Mouse (Mus musculus) hindbrain, postnatal 0 days (tissue): ENCODE results near the gene Phgr1. TPM values are rescaled to one million over a fixed set of nuclear protein-coding genes. Genes with fewer than 3 reads are reported as not detected.
A peak's percentile ranks its signal among the peaks of the same experiment; 100 is the strongest.

Experiments used
- ATAC-seq: fragments of 200-750 bp; cut with Nextera tagmentation; 2 replicates; pipeline ENCODE4 v1.8.0; 2017; ENCODE audit warnings: mild to moderate bottlenecking, moderate TSS enrichment, moderate library complexity
- DNase-seq: peaks from one replicate; pipeline ENCODE4 v3.0.0-alpha.2; 2015; ENCODE audit warnings: low spot score
- H3K27ac ChIP-seq: fragments of 300-500 bp; sonication (generic); 2 replicates; pipeline ENCODE4 v1.5.1; 2014; ENCODE audit warnings: mild to moderate bottlenecking
- H3K27me3 ChIP-seq: fragments of 300-500 bp; sonication (generic); 2 replicates; pipeline ENCODE4 v1.6.1; 2014; ENCODE audit warnings: low read length, mixed read lengths; ENCODE audit not compliant: insufficient read depth
- H3K36me3 ChIP-seq: fragments of 300-500 bp; sonication (generic); 2 replicates; pipeline ENCODE4 v1.6.1; 2014; ENCODE audit warnings: low read length, mixed read lengths; ENCODE audit not compliant: insufficient read depth
- H3K4me1 ChIP-seq: fragments of 300-500 bp; sonication (generic); 2 replicates; pipeline ENCODE4 v1.6.1; 2014; ENCODE audit warnings: antibody characterized with exemption, low read length, mixed read lengths; ENCODE audit not compliant: insufficient read depth
- H3K4me2 ChIP-seq: fragments of 300-500 bp; sonication (generic); 2 replicates; pipeline ENCODE4 v1.6.1; 2014; ENCODE audit warnings: low read depth, mild to moderate bottlenecking, low read length, moderate library complexity, mixed read lengths
- H3K4me3 ChIP-seq: fragments of 300-500 bp; sonication (generic); 2 replicates; pipeline ENCODE4 v1.5.1; 2014; ENCODE audit warnings: low read length
- H3K9ac ChIP-seq: fragments of 300-500 bp; sonication (generic); replicated peaks from 2 replicates; pipeline ENCODE4 v1.6.1; 2014; ENCODE audit warnings: mild to moderate bottlenecking, low read length, moderate library complexity, mixed read lengths
- H3K9me3 ChIP-seq: fragments of 300-500 bp; sonication (generic); 2 replicates; pipeline ENCODE4 v1.6.1; 2016; ENCODE audit warnings: low read length, mixed read lengths
- CTCF ChIP-seq: IDR thresholded peaks from 2 replicates; pipeline ENCODE4 v1.5.1; 2016; ENCODE audit warnings: antibody characterized with exemption, control low read depth, low read depth
- WGBS: fragments of 180-500 bp; shearing (Covaris S2); extraction: QIAGEN DNeasy Blood & Tissue Kit; methylation state at CpG from one replicate; pipeline ENCODE4 v1.1.7; 2014; 5-methylcytosine and 5-hydroxymethylcytosine counted together
- polyA plus RNA-seq: library from polyadenylated mRNA; unstranded; fragments of >200 nt; fragmentation: Nextera tagmentation; extraction: Ambion mirVana; gene quantifications from 2 replicates; pipeline ENCODE4 v1.2.1, GENCODE M21; 2015
- total RNA-seq: library from RNA; depleted of rRNA; stranded (reverse); fragments of >200 nt; gene quantifications from 2 replicates; pipeline ENCODE4 v1.2.3, GENCODE M21; 2014

Phgr1 gene
- total and polyA plus RNA-seq, 2 experiments from 2014 or later: not detected

DNA sequence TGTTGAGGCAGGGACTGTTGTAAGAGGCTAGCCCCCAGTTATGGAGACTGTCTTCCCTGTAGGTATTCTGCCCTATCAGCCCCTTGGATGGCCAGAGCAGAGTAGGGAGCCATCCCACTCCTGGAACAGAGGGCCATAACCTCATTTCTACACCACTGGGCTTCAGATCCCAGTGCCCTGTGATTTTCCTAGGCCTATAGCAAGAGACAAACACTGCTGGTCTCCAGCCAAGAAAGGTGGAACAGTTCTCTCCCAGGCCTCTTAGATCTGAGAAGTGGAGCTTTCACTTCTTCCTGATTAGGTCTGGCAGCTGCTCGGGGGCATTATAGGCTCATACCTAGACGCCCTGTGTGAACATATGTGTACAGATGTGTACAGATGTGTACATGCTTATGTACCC is 3.7 kb downstream of the Phgr1 start:
- Histone ChIP-seq H3K9ac (no peak overlapping the region), H3K36me3 (no peaks in the 10 kb centered on the region), H3K27ac (peak overlapping the region; percentile 62), H3K4me1 (0 out of 2 replicates have a peak, but pooled peaks cover 9% of the 10 kb centered on the region), H3K27me3 (no peaks in the 10 kb centered on the region), H3K4me2 (no peak overlapping the region), H3K4me3 (no peak overlapping the region), H3K9me3 (no peaks in the 10 kb centered on the region)
- 66% methylated on average over 2 of the region's 2 CpGs for WGBS
- ATAC-seq (no peak), DNase-seq (no peak)
- TF ChIP-seq CTCF: no peak

DNA sequence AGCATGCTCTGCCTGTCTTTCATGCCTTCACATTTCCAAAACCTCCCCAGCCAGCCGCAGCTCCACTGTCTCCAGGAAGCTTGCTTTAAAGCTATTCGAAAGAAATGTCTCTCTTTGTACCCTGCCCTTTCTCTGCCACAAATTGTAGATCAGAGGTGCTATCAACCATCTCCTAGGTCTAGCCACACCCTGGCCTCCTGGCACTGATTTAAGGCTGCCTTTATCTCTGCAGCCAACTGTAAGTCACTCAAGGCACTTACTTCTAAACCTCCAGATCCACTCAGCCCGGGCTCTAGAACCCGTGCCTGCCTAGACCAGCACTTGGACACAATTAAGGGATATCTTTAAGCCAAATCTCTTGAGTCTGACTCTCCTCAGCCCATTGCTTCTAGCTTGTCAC is 5.8 kb downstream of the Phgr1 start:
- no peaks in the 10 kb centered on the region for H3K27me3 ChIP-seq
- 82% methylated on average over 4 of the region's 4 CpGs for WGBS
- no peak for TF ChIP-seq CTCF
- H3K4me3 ChIP-seq: no peak overlapping the region
- no peaks in the 10 kb centered on the region for H3K36me3 ChIP-seq
- 0 out of 2 replicates have a peak, but pooled peaks cover 9% of the 10 kb centered on the region for H3K4me1 ChIP-seq
- no peak overlapping the region for H3K9ac ChIP-seq
- H3K9me3 ChIP-seq: no peaks in the 10 kb centered on the region
- no peak overlapping the region for H3K27ac ChIP-seq
- no peak for DNase-seq
- no peak overlapping the region for H3K4me2 ChIP-seq
- no peak for ATAC-seq

DNA sequence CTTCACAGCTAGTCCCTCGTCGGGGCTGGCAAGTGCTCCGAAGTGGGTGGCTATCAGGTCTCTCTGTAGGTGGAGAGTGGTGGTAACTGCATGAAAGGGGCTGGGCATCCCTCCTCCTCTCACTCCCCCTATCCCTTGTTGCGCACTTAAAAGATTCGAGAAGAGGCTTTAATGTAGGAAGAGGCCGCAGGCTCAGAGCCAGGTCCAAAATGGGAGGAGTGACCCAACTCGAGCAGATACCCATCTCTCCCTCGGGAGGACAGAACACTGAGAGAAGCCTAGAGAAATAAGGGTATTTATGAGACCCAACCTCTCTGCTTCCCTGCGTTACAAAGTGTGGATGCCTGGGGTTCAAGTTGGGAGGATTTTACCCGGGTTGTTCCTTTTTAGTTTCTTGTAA is 6.5 kb downstream of the Phgr1 start:
- H3K4me1 ChIP-seq: 0 out of 2 replicates have a peak, but pooled peaks cover 9% of the 10 kb centered on the region
- DNase-seq (peak; percentile 33), ATAC-seq (peak; percentile 33)
- H3K27ac ChIP-seq: peak overlapping the region; percentile 80
- TF ChIP-seq CTCF: no peak
- H3K9me3 ChIP-seq: no peaks in the 10 kb centered on the region
- peak overlapping the region; percentile 62; the same call in 1 of the 2 replicates for H3K9ac ChIP-seq
- WGBS: 8% methylated on average over 10 of the region's 10 CpGs
- H3K36me3 ChIP-seq: no peaks in the 10 kb centered on the region
- H3K4me3 ChIP-seq: peak overlapping the region; percentile 44
- no peaks in the 10 kb centered on the region for H3K27me3 ChIP-seq
- peak overlapping the region; percentile 65 for H3K4me2 ChIP-seq

DNA sequence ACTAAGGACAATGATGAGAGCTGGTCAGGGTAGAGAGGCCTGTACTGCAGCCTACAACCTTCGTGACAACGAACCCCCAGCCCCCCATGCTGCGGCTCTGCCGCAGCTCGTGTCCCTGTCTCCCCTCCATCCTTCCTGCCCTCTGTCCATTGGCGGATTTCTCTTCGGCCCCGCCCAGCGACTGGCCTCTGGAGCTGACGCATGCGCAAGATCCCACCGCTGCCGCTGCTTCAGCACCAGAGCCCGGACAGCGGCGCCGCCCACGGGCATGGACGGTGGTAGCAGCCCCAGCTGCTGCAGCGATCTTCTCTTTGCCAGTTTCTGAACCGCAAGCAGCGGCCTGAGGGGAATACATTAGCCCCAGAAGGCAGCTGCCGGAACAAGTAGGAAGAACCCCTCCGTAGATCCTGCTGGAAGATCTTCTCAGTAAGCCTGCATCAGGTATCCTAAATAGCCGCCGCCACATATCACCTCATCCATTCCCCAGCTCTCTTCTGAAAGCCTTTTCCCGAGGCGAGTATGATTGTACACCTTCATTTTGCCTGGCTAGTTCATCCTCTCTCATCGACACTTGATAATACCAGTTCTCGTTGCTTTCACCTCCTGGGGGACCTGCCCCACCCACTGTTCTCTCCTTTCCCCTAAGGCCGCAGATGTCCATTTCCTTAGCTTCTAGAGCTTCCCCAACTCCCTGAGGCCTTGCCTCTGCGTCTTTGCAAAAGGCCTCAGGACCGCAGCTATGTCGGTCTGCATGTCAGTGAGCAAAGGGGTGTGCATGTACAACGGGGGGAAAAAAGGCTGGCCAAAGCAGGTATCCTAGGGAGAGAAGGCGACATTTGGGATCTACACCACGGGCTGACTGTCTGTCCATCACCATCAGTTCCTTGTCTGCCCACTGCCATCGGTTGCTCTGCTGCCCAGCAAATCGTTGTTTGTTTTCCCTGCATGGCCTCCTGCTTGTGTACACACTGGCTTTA is 7.2 kb downstream of the Phgr1 start, which contains the start of gene Disp2:
Disp2 (plus strand) TSS at position 216 of the 977 bp plus-strand sequence.
- Histone ChIP-seq H3K4me3 (peak within 1 kb of the TSS; percentile 44), H3K9ac (peak within 1 kb of the TSS; percentile 62), H3K9me3 (no peaks in the 10 kb centered on the region), H3K27ac (peak within 1 kb of the TSS; percentile 80), H3K4me1 (0 out of 2 replicates have a peak, but pooled peaks cover 9% of the 10 kb centered on the region), H3K4me2 (peak within 1 kb of the TSS; percentile 65), H3K27me3 (no peaks in the 10 kb centered on the region), H3K36me3 (no peaks in the 10 kb centered on the region)
- 9% methylated on average over 39 of the region's 39 CpGs for WGBS
- peak; percentile 98 for DNase-seq
- ATAC-seq: peak; percentile 93
- TF ChIP-seq CTCF: peak; percentile 68

DNA sequence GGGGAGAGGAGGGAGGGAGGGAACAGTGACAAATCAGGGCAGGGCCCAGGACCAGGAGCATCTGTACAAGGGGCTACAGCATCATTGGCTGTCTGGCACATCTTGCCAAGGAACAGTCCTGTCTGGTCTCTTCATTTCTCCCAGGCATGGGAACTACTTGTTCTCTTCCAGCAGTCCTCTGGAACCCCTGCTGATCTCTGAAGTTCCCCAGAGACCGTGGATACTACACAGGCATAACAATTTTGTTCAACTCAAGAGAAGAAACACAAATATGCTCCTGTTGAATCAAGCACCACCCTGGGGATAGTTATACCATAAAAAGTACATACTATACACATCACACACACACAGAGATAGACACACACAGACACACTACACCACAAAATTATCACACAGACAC is 8.5 kb downstream of the Phgr1 start:
- DNase-seq (no peak), ATAC-seq (no peak)
- peak overlapping the region; percentile 62; the same call in 1 of the 2 replicates for H3K9ac ChIP-seq
- no peak overlapping the region for H3K27ac ChIP-seq
- WGBS: 35% methylated on average over 1 of the region's 1 CpGs
- 0 out of 2 replicates have a peak, but pooled peaks cover 2% of the 10 kb centered on the region for H3K36me3 ChIP-seq
- H3K4me3 ChIP-seq: peak overlapping the region; percentile 44
- no peak for TF ChIP-seq CTCF
- no peaks in the 10 kb centered on the region for H3K27me3 ChIP-seq
- peak overlapping the region; percentile 65 for H3K4me2 ChIP-seq
- 0 out of 2 replicates have a peak, but pooled peaks cover 6% of the 10 kb centered on the region for H3K4me1 ChIP-seq
- no peaks in the 10 kb centered on the region for H3K9me3 ChIP-seq

DNA sequence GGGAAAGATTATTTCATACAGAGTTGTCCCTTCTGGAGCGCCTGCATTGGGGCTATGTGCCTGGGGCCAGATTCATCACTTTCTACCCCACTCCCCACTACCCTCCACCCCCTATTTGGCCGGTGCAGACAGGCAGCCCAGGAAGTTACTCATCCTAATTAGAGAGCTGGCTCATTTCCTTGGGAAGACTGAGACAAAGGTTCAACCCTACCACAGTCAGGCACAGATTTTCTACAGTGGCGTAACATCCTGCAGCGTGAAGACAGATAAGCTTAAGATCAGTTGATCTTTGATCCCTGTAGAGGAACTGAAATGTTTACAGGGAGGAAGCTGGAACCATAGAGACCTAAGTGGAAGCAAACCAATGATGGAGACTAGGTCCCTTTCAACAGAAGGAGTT is 9.7 kb downstream of the Phgr1 start:
- no peaks in the 10 kb centered on the region for H3K27me3 ChIP-seq
- ATAC-seq: no peak
- 76% methylated on average over 4 of the region's 4 CpGs for WGBS
- no peak for DNase-seq
- no peak overlapping the region for H3K4me2 ChIP-seq
- H3K4me3 ChIP-seq: no peak overlapping the region
- 0 out of 2 replicates have a peak, but pooled peaks cover 3% of the 10 kb centered on the region for H3K4me1 ChIP-seq
- no peaks in the 10 kb centered on the region for H3K9me3 ChIP-seq
- no peak for TF ChIP-seq CTCF
- no peak overlapping the region for H3K27ac ChIP-seq
- H3K9ac ChIP-seq: no peak overlapping the region
- H3K36me3 ChIP-seq: peaks cover 9% of the 10 kb centered on the region; the same call in 1 of the 2 replicates

DNA sequence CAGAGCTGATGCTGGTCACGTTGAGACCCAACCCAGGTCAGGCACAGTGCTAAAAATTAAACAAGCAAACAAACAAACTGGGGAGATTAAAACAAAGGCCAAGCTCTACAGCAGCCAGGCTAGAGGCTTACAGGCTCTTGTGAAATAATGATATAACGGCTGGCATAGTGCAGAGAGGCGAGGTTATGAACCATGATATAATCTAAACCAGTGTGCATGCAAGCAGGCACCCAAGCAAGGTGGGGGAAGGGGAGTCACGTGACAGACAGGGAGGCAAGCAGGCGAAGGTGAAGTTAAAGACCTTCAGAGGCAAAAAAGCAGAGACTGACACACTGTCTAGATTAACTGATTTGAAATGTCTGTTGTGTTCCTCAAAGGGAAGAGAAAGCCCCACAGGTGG is 10.5 kb downstream of the Phgr1 start:
- 70% methylated on average over 5 of the region's 5 CpGs for WGBS

More for the DNA sequence above, 10.5 kb downstream of the Phgr1 start:
- Histone ChIP-seq H3K9ac (no peak overlapping the region), H3K9me3 (no peaks in the 10 kb centered on the region), H3K4me3 (no peak overlapping the region), H3K4me2 (no peak overlapping the region), H3K36me3 (peaks cover 16% of the 10 kb centered on the region; the same call in 1 of the 2 replicates), H3K27ac (no peak overlapping the region), H3K27me3 (no peaks in the 10 kb centered on the region), H3K4me1 (0 out of 2 replicates have a peak, but pooled peaks cover 3% of the 10 kb centered on the region)
- no peak for DNase-seq
- ATAC-seq: no peak
- no peak for TF ChIP-seq CTCF
